Mouse (Mus musculus): Measurements from ENCODE around the gene Rufy3. TPM values are rescaled to one million over a fixed set of nuclear protein-coding genes. Genes with fewer than 3 reads are reported as not detected.

The Rufy3 gene
- total RNA-seq, 2 experiments from 2014 or later, result 181 TPM

- DNase-seq (ENCODE audit: low spot score in 2 of 2), result no peak
Observed at GRCm38 (mm10) chr5:88627545-88627944, 62.7 kb downstream of the Rufy3 start.

GRCm38 (mm10) chr5:88629125-88629524 is 64.3 kb downstream of the Rufy3 start:
- DNase-seq (ENCODE audit: low spot score in 2 of 2), result no peak

GRCm38 (mm10) chr5:88629987-88630386 is 65.1 kb downstream of the Rufy3 start:
- no peak for DNase-seq (ENCODE audit: low spot score in 2 of 2)

- DNase-seq (ENCODE audit: low spot score in 2 of 2), result no peak
Observed at GRCm38 (mm10) chr5:88630883-88631282, 66.0 kb downstream of the Rufy3 start.

GRCm38 (mm10) chr5:88631545-88631944 is 66.7 kb downstream of the Rufy3 start:
- no peak for DNase-seq (ENCODE audit: low spot score in 2 of 2)

GRCm38 (mm10) chr5:88632463-88632862 is 67.6 kb downstream of the Rufy3 start:
- DNase-seq (ENCODE audit: low spot score in 2 of 2), result no peak

GRCm38 (mm10) chr5:88634076-88634475 is 69.2 kb downstream of the Rufy3 start:
- no peak for DNase-seq (ENCODE audit: low spot score in 2 of 2)

- no peak for DNase-seq (ENCODE audit: low spot score in 2 of 2)
Observed at GRCm38 (mm10) chr5:88642786-88643185, 77.9 kb downstream of the Rufy3 start.

- no peak for DNase-seq (ENCODE audit: low spot score in 2 of 2)
Observed at GRCm38 (mm10) chr5:88643491-88643890, 78.7 kb downstream of the Rufy3 start.

- no peak for DNase-seq (ENCODE audit: low spot score in 2 of 2)
Observed at GRCm38 (mm10) chr5:88644901-88645300, 80.1 kb downstream of the Rufy3 start.

- DNase-seq (ENCODE audit: low spot score in 2 of 2), result no peak
Observed at GRCm38 (mm10) chr5:88645405-88645804, 80.6 kb downstream of the Rufy3 start.

- DNase-seq (ENCODE audit: low spot score in 2 of 2), result no peak
Observed at GRCm38 (mm10) chr5:88649250-88650173, 84.7 kb downstream of the Rufy3 start.

GRCm38 (mm10) chr5:88652589-88652988 is 87.7 kb downstream of the Rufy3 start:
- DNase-seq (ENCODE audit: low spot score in 2 of 2), result no peak

GRCm38 (mm10) chr5:88657868-88658267 is 93.0 kb downstream of the Rufy3 start:
- DNase-seq (ENCODE audit: low spot score in 2 of 2), result no peak

GRCm38 (mm10) chr5:88663151-88663550 is 98.3 kb downstream of the Rufy3 start:
- DNase-seq (ENCODE audit: low spot score in 2 of 2), result no peak

- DNase-seq (ENCODE audit: low spot score in 2 of 2), result no peak
Observed at GRCm38 (mm10) chr5:88663875-88664274, 99.0 kb downstream of the Rufy3 start.

GRCm38 (mm10) chr5:88674703-88675442 is 110.0 kb downstream of the Rufy3 start:
- peak in 1 of 2 experiments; percentile 24 for DNase-seq (ENCODE audit: low spot score in 2 of 2)

GRCm38 (mm10) chr5:88675443-88676387 is 110.9 kb downstream of the Rufy3 start, which contains the start of gene Grsf1:
TSS of gene Grsf1 (minus strand) at chr5:88676171.
- DNase-seq (ENCODE audit: low spot score in 2 of 2), result peak; percentile 83 to 92

- DNase-seq (ENCODE audit: low spot score in 2 of 2), result no peak
Observed at GRCm38 (mm10) chr5:88678929-88679328, 114.1 kb downstream of the Rufy3 start.

- no peak for DNase-seq (ENCODE audit: low spot score in 2 of 2)
Observed at GRCm38 (mm10) chr5:88679341-88679740, 114.5 kb downstream of the Rufy3 start.

- no peak for DNase-seq (ENCODE audit: low spot score in 2 of 2)
Observed at GRCm38 (mm10) chr5:88680567-88680966, 115.7 kb downstream of the Rufy3 start.
